Mouse (Mus musculus) splenic B cell, adult 2 months (primary cell): Measurements from ENCODE around the gene Bzw1.

Experiments used
- DNase-seq: peaks from one replicate; pipeline ENCODE4 v3.0.0-alpha.2; 2011; ENCODE audit warnings: low read depth, low spot score
- H3K27me3 ChIP-seq: 2 replicates; pipeline ENCODE4 v1.6.1; 2012; ENCODE audit warnings: mild to moderate bottlenecking, low read length, moderate library complexity, mixed read lengths; ENCODE audit not compliant: control insufficient read depth, poor library complexity, insufficient read depth, severe bottlenecking
- H3K36me3 ChIP-seq: 2 replicates; pipeline ENCODE4 v1.6.1; 2012; ENCODE audit warnings: mild to moderate bottlenecking, low read length, moderate library complexity, mixed read lengths; ENCODE audit not compliant: control insufficient read depth, poor library complexity, insufficient read depth, severe bottlenecking

Gene Bzw1

DNA sequence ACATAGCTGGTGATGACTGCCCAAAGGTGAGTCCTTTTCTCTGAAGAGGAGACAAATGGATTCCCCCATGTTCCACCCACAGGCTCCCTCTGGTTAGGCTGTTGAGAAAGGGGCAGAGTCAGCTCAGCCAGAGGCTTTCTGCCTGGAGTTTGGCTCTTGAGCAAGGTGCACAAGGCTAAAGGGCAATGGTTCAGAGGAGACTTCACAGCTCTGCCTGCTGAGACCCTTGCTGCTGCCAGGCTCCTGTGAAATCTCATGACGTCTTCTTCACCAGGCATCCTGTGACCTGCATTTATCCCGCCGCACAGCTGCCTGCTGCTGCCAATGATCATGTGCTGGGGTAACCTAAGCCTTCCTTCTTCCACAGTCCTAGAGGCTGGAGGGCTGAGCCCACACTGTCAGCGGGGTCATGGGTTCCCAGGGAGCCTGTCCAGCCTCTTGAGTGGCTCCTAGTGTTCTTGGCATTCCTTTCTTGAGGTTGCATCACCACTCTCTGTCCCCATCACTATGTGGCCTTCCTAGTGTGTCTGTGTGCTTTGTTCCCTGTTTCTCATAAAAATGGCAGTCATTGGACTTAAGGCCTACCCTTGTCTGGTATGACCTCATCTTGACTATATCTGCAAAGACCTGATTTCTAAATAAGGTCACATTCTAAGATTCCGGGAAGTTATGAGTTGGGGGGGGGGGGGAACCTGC lies 10.0 kb upstream of the Bzw1 start:
- H3K36me3 ChIP-seq: no peaks in the 10 kb centered on the region
- DNase-seq: no peak

DNA sequence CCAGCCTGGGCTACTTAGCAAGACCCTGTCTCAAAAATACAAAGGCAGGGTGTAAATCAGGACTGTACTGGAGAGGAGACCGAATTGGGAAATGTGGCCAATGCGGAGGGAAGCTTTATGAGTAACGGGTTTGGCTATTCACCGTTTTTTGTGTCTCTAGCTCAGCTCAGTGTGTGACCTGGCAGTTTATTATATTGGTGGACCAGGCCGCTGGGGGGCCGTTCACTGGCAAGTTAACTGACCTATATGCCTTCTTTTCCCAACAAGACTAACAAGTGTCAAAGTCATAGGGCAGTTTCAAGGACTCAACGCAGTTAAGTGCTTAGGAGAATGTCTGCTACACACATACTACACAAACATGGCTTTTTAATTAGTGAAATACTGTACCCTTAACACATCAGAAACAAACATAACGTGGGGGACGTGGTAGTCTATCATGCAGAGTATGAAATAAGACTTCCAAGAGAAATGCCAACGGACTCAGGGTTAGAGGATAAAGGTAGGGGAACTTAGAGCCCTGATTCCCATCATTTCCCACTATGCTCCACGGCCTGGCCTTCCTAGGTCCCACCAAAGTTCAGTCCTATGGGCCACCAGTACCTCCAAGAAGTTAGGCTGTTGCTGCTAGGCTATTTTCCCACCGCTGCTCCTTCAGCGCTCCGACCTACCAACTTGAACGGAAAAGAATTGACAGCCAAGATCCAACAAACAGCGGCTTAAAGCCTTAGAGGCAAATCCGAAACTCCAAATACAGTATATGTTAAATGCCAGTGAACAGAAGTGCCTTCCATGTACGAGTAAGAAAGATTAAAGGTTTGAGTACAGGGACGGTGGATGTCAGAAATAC lies 1.1 kb upstream of the Bzw1 start:
- DNase-seq: no peak
- H3K36me3 ChIP-seq: peaks cover 6% of the 10 kb centered on the region; the same call in 1 of the 2 replicates
- no peaks in the 10 kb centered on the region for H3K27me3 ChIP-seq

More for the DNA sequence above, 10.0 kb upstream of the Bzw1 start:
- no peaks in the 10 kb centered on the region; the same call in 1 of the 2 replicates for H3K27me3 ChIP-seq

DNA sequence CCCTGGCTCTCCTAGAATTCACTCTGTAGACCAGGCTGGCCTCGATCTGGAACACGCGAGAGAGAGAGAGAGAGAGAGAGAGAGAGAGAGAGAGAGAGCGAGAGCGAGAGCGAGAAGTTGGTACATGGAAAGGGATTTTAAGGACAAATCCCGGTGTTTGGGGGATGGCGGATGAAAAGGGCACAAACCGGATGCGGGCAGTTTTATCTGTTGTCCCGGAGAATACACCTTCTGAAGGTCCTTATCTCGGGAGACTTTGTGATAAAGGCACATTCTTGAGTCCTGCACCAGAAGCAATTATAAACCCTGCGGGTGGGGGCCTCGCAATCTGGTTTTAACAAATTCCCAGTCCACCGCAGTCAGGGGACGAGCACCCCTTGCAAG lies 438 bp upstream of the Bzw1 start:
- Histone ChIP-seq H3K36me3 (peaks cover 6% of the 10 kb centered on the region; the same call in 1 of the 2 replicates), H3K27me3 (no peaks in the 10 kb centered on the region)
- no peak for DNase-seq

DNA sequence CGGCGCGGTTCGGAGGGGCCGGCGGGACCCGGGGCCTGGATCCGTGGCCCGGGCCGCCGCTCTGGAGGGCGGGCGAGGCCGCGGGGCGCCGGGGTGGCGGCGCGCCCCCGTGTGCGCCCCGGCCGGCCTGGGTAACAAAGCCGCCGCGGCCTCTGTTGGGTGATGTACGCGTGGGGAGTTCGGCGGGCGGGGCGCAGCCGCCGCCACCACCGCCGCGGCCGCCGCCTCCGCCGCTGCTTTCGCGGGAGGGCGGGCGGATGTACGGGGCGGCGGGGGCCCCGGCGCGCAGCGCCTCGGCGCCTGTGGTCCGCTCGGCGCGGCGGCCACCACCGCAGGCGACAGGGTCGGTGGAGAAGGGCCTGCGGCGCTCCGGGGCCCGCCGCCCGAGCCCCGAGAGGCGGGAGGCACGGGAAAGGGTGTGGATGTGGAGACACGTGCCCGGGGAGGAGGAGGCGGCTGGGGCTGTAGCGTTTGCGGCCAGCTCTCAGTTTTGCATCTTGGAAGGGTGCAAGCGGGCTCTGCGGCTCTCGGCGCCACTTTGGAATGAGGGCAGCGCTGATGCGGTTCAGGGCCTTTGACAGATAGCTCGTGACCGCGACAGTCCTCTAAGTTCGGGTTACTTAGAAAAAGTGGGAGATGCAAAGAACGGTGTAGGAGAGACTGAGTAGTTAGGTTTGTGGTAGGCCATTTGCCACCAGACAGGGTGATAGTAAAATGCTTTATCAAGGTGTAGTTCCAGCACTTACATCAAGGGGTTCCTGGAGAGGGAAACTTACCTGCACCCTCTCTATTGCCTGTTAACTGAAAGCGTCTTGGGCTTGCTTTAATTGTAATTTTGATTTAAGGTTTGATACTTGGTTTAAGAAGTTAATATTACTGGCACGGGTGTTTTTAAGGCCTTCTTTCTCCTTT lies 842 bp downstream of the Bzw1 start:
- Histone ChIP-seq H3K36me3 (peaks cover 14% of the 10 kb centered on the region), H3K27me3 (no peaks in the 10 kb centered on the region)
- DNase-seq: peak; percentile 54

DNA sequence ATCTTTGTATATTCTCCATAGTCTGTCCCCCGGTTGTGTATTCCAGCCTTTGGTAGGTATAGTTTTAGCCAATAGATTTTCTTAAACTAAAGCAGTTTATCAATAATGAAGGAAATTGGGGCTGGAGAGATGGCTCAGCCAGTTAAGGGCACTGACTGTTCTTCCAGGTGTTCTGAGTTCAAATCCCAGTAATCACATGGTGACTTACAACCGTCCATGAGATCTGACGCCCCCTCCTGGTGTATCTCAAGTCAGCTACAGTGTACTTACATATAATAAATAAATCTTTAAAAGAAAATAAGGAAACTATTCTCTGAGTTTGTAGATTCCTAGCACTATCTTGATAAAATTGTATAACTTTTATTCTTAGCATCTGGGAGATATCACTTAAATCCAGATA lies 2.6 kb downstream of the Bzw1 start:
- DNase-seq: no peak
- H3K27me3 ChIP-seq: no peaks in the 10 kb centered on the region
- peaks cover 19% of the 10 kb centered on the region for H3K36me3 ChIP-seq

DNA sequence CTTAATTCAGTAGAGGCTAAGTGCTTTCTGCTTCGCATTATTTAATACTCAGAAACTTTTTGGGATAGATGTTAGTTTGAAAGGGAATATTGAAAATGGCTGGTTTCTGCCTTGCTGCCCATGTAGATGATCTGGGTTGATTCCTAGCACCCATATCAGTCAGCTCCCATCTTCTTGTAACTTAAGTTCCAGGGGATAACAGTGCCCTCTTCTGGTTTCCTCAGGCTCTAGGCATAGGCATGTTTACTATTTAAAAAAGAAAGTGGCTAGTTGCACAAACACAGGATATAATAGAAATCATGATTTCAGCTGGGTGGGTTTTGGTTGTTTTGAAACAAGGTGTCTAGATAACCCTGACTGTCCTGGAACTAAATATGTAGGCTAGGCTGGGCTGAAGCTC lies 3.5 kb downstream of the Bzw1 start:
- no peak for DNase-seq
- Histone ChIP-seq H3K27me3 (no peaks in the 10 kb centered on the region), H3K36me3 (peaks cover 23% of the 10 kb centered on the region)

DNA sequence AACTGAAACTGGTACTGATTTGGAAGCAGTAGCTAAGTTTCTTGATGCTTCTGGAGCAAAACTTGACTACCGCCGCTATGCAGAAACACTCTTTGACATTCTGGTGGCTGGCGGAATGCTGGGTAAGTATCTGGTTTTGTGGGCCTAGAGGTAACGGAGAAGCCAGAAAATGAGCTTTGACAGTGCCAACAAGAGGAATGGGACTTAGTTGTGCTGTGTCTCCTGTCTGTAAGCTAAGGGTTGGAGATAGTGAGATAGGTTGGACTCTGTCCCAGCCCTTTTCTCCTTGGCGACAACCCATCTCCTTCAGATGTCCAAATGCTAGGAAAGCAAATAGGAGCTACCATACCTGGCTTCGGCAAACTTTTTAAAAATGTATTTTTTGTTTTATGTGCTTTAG lies 5.0 kb downstream of the Bzw1 start:
- Histone ChIP-seq H3K36me3 (peaks cover 31% of the 10 kb centered on the region), H3K27me3 (no peaks in the 10 kb centered on the region)
- DNase-seq: no peak

DNA sequence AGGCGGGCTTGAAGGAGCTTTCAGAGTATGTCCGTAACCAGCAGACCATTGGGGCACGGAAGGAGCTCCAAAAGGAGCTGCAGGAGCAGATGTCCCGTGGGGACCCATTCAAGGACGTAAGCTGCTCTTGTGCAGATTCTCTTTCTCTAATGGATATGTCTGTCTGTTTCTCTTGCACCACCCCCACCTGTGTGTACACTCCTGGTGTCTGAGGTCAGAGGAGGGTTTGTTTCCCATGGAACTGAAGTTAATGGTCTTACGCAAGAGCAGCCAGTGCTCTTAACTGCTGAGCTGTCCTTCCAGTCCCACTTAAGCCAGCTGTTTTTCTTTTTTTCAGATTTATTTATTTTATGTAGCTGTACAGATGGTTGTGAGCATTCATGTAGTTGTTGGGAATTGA lies 8.7 kb downstream of the Bzw1 start:
- H3K36me3 ChIP-seq: peaks cover 29% of the 10 kb centered on the region
- no peak for DNase-seq
- H3K27me3 ChIP-seq: no peaks in the 10 kb centered on the region

DNA sequence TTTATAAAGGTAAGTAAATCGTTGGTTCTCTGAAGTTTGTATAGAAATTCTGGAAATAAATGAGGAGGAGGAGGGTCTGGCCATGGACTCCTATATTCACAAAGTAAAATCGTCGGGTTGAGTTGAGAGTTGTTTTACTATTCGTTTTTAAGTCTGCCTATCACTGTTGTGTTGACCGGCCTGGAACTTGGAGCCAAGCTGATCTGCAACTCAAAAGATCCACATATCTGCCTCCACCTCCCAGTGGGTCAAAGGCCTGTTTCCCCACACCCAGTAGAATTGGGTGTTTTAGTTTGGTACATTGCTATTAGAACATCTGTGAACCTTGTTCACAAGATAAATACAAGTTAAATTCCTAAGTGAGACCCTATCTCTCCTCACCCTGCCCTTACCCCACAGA lies 11.0 kb downstream of the Bzw1 start:
- Histone ChIP-seq H3K27me3 (no peaks in the 10 kb centered on the region), H3K36me3 (peaks cover 22% of the 10 kb centered on the region)
- DNase-seq: no peak

DNA sequence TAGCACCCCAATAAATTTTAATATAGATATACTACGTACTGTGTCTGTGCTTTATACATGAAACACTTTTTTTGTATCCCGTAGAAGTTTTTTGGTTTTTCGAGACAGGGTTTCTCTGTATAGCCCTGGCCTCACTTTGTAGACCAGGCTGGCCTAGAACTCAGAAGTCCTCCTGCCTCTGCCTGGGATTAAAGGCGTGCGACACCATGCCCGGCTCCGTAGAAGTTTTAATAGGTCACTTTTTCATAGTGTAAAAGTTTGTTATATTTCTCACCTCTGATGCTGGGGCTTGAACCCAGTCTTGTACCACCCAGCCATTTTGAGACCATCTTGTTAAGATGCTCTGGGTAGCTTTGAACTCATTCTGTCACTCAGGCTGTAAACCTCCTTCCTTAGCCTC lies 14.6 kb downstream of the Bzw1 start:
- Histone ChIP-seq H3K27me3 (no peaks in the 10 kb centered on the region), H3K36me3 (peaks cover 16% of the 10 kb centered on the region)
- DNase-seq: no peak

DNA sequence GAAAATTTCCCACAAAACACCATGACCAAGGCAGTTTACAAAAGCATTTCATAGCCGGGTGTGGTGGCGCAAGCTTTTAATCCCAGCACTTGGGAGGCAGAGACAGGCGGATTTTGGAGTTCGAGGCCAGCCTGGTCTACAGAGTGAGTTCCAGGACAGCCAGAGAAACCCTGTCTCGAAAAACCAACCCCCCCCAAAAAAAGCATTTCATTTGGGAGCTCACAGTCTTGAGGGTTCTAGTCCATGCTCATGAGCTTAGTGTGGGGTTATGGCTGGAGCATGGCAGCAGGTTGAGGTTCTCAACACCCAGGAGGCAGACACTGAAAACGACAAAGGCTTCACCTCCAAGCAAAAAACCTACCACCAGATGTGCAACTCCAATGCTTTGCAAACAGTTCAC lies 15.4 kb downstream of the Bzw1 start:
- H3K27me3 ChIP-seq: no peaks in the 10 kb centered on the region
- peaks cover 12% of the 10 kb centered on the region for H3K36me3 ChIP-seq
- no peak for DNase-seq

DNA sequence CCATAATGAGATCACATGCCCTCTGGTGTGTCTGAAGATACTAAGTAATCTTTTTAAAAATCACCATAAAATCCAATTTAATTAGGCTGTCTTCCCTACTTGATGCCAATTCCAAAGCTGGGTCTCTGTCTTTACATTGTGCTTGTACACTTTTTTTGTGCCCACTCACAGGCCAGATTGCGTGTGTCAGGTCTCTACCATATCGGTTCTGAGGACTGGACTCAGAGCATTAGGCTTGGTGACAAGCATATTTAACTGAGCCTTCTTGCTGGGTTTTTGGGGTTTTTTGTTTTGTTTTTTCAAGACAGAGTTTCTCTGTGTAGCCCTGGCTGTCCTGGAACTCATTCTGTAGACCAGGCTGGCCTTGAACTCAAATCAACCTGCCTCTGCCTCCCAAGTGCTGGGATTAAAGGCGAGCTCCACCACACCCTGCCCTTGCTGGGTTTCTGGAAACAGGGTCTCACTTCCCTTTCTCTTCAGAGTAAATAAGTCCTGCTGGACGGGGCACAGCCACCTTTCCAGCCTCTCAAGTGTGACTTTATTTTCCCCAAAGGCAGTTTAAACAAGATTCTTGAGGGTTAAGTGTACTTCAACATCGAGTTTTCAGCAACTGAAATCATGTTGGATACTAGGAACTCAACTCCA lies 17.0 kb downstream of the Bzw1 start:
- DNase-seq: no peak
- Histone ChIP-seq H3K36me3 (peaks cover 18% of the 10 kb centered on the region), H3K27me3 (no peaks in the 10 kb centered on the region)

DNA sequence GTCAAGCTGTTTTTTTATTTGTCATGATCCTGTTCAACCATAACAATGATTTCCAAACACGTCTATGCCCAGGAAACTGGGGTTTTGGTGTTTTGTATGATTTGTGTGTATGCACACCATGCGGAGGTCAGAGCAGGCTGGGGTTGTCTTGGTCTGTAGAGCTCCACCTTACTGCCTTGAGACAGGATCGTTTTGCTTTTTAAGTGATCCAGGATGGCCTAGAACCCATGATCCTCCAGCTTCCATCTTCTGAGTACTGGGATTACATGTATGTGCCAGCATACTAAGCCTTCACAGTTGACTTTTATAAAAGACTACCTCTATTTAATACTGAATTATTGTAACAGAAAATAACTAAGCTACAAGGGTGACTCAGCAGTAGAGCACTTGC lies 17.5 kb downstream of the Bzw1 start:
- Histone ChIP-seq H3K27me3 (no peaks in the 10 kb centered on the region), H3K36me3 (peaks cover 23% of the 10 kb centered on the region)
- no peak for DNase-seq

DNA sequence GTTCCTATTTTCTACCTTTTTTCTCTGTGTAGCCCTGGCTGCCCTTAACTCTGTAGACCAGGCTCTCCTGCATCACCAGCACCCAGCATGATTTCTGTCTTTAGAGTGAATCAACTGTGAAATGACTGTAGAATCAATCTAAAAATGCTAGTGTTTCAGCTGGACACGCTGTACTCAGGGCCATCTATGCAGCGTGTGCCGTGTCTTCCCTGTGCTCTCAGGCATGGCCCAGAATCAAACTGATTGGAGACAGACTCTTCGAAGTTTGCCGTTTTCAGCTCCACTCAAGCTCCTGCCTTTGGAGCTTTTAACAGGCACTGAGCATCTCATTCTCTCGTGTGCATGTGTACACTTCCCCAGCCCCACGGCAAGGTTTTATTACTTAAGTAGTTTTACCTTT lies 18.1 kb downstream of the Bzw1 start:
- H3K27me3 ChIP-seq: no peaks in the 10 kb centered on the region
- DNase-seq: no peak

More for the DNA sequence above, 18.1 kb downstream of the Bzw1 start:
- peaks cover 27% of the 10 kb centered on the region for H3K36me3 ChIP-seq
